Mouse (Mus musculus) CD8-positive naive resting alpha-beta T cell, adult 57 days (primary cell): Measurements from ENCODE around the gene Sp2. TPM values are rescaled to one million over a fixed set of nuclear protein-coding genes. Genes with fewer than 3 reads are reported as not detected.

ENCODE experiments used
- total RNA-seq: library from RNA; stranded (reverse); gene quantifications from one replicate; pipeline ENCODE4 v1.2.4, GENCODE M21; 2023

Sp2 gene
- 59.5 TPM for total RNA-seq

GRCm38 (mm10) chr11:96982859-96983258 is at the start of gene Sp2:
TSS of gene Sp2 (minus strand) at chr11:96982959.

GRCm38 (mm10) chr11:97029686-97030417 is 47.1 kb upstream of the Sp2 start, which contains the start of gene Scrn2:
TSS of gene Scrn2 (plus strand) at chr11:97029938.

DNA sequence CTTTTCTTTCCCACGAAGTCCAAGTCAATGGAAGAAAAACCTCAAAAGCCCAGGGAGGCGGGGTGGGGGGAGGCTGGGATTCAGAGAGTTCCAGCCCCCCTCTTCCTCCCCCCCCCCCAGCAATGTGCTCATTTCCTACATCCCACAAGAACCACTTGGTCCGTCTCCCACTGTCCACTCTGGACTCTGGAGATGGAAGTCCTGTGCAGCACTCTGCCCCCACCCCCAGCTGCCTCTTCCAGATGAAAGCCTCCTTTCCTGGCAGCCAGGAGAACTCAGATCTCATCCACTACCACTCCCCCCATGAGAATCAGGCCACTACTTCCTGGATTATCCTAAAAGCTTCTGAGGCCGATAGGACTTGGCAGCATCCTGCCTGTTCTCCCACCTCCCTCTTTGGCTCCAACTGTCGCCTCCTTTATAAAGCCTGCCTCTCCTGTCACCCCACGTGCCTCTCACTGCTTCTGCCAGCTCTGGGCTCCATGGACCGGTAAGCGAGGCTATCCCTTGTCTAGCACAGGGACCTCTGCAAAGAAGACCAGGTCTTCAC is 30.4 kb upstream of the Sp2 start, which contains the start of gene Sp6:
Sp6 (plus strand) TSS at position 274 of the 550 bp plus-strand sequence.

GRCm38 (mm10) chr11:96943746-96944304 is 38.9 kb downstream of the Sp2 start, which contains the start of gene Pnpo:
TSS of gene Pnpo (minus strand) at chr11:96943986.

DNA sequence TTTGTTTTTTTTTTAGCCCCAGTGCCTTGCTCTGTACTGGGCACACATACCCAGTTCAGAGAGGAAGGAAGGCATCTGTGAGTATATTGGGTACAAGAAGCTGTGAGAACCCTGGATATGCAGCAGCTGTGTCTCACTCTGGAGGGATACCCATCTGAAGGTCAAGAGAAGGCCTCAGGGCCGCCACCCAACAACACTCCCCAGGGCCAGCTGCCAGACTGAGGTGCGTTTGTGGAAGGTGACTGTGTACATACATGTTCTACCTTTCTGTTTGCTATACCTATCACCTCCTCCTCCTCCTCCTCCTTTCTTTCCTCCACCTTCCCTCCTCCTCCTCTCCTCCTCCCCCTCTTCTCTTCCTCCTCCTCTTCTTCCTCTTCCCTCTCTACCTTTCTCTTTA is 54.7 kb downstream of the Sp2 start, which contains the start of gene Prr15l:
Prr15l (plus strand) TSS at position 17 of the 400 bp plus-strand sequence.

DNA sequence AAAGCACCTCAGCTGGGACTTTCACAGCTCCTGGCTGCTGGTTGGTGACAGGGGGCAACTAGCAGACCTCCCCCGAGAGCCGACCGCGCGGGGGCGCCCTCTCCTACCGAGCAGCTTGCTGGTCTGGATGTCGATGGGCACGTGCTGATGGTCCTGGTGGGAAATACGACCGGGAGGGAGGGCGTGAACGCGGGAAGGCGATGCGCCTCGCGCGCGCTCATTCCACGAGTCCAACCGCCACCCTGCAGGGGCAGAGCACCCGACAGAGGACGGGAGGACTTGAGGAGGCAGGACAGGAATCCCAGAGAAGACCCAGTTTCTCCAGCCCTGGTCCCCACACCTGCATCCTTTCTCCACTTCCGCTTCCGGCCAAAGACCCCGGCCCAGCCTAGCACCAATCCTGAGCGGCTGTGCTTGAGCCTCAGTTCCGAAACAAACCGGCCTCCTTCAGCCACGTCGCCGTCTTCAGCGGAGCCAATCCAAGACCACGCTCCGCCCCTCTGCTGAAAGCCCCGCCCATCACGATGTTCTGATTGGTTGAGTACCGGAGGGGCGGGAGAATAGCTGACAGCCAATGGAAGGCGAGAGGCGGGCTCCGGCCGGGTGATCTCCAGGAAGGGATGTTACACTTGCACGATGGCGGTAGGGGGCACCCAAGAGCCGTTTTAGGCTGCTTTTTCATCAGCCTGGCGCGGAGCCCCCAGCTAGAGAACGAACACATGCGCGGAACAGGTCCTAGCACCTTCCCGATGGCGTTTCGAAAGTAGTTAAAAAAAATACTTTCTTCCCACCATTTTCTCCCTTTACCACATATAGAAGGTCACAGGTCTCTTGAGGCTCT is 66.5 kb downstream of the Sp2 start, which contains the start of gene Cdk5rap3:
Cdk5rap3 (minus strand) TSS at position 453 of the 841 bp plus-strand sequence.

Other genes starting within 250 kb of the Sp2 start
- 39.3 TPM for gene Snx11, start 205.4 kb downstream of the Sp2 start, total RNA-seq
- gene Cbx1, start 193.8 kb downstream of the Sp2 start, total RNA-seq, result 44.4 TPM
- 58.0 TPM for gene Nfe2l1, start 153.0 kb downstream of the Sp2 start, total RNA-seq
- gene Copz2, start 133.1 kb downstream of the Sp2 start, total RNA-seq, result 1.0 TPM
- 40.0 TPM for gene Cdk5rap3, start 66.5 kb downstream of the Sp2 start, total RNA-seq
- gene Prr15l, start 54.9 kb downstream of the Sp2 start, total RNA-seq, result not detected
- 24.1 TPM for gene Pnpo, start 39.0 kb downstream of the Sp2 start, total RNA-seq
- gene Sp6, start 30.4 kb upstream of the Sp2 start, total RNA-seq, result 0.73 TPM
- 5.8 TPM for gene Scrn2, start 47.0 kb upstream of the Sp2 start, total RNA-seq
- not detected for gene Lrrc46, start 58.4 kb upstream of the Sp2 start, total RNA-seq
- gene Mrpl10, start 58.6 kb upstream of the Sp2 start, total RNA-seq, result 44.2 TPM
- gene Osbpl7, start 67.7 kb upstream of the Sp2 start, total RNA-seq, result 34.8 TPM
- 2.4 TPM for gene Tbx21, start 132.4 kb upstream of the Sp2 start, total RNA-seq
- 0.89 TPM for gene Tbkbp1, start 168.5 kb upstream of the Sp2 start, total RNA-seq
- gene Kpnb1, start 204.9 kb upstream of the Sp2 start, total RNA-seq, result 140 TPM